Mouse (Mus musculus) C2C12 (cell line): ENCODE results near the gene Pigf.

Experiments used
- CEBPB ChIP-seq: IDR thresholded peaks from one replicate; pipeline ENCODE4 v1.6.1; 2011; ENCODE audit warnings: low read depth, mild to moderate bottlenecking, control low read depth, moderate library complexity
- CTCF ChIP-seq: IDR thresholded peaks from one replicate; pipeline ENCODE4 v1.5.1; 2011; ENCODE audit not compliant: control insufficient read depth, insufficient read depth, insufficient read length
- FOSL1 ChIP-seq: IDR thresholded peaks from one replicate; pipeline ENCODE4 v1.8.0; 2011; ENCODE audit warnings: mild to moderate bottlenecking, low read length; ENCODE audit not compliant: poor library complexity, insufficient read depth, severe bottlenecking
- MAX ChIP-seq: IDR thresholded peaks from one replicate; pipeline ENCODE4 v1.6.1; 2011; ENCODE audit warnings: mild to moderate bottlenecking, control low read depth
- MYOG ChIP-seq: IDR thresholded peaks from one replicate; pipeline ENCODE4 v1.6.1; 2011; ENCODE audit not compliant: control insufficient read depth, insufficient read length; ENCODE audit errors: extremely low read depth
- USF1 ChIP-seq: IDR thresholded peaks from one replicate; pipeline ENCODE4 v1.6.1; 2011; ENCODE audit warnings: low read depth, mild to moderate bottlenecking, control low read depth, moderate library complexity

GRCm38 (mm10) chr17:86982497-86982896 is 42.7 kb downstream of the Pigf start:
- TF ChIP-seq CTCF (no peak), MYOG (no peak), MAX (no peak), FOSL1 (no peak), USF1 (no peak), CEBPB (no peak)
